Mouse (Mus musculus): ENCODE measurements at regions not wholly inside any gene's neighbourhood (a gene's known extent, or its start where the extent isn't known, plus 50 kb on each side); places are given as distances from the start of the nearest gene placed in this dataset.
"Not testable (repeated sequence)": the region's sequence is repeated elsewhere in the genome, so short reads cannot be mapped to it uniquely, and the experiment has no call there.

GRCm38 (mm10) chr14:14478159-14478558, 77.1 kb downstream of the Olfr721-ps1 start:
- in situ Hi-C loops (cut with MboI; ENCODE audit: low sequenced_read_pairs) = loop anchor here (25.0 kb wide), 1 partner anchor 384 kb away; no protein-coding TSS in a partner anchor

GRCm38 (mm10) chr14:14481840-14482239, 80.7 kb downstream of the Olfr721-ps1 start:
- in situ Hi-C loops (cut with MboI; ENCODE audit: low sequenced_read_pairs) = loop anchor here (25.0 kb wide), 1 partner anchor 380 kb away; no protein-coding TSS in a partner anchor

- in situ Hi-C loops (cut with MboI; ENCODE audit: low sequenced_read_pairs) = loop anchor here (25.0 kb wide), 1 partner anchor 376 kb away; no protein-coding TSS in a partner anchor
These were observed 85.3 kb downstream of the Olfr721-ps1 start for GRCm38 (mm10) chr14:14486356-14486755.

GRCm38 (mm10) chr14:14490501-14490900, 89.4 kb downstream of the Olfr721-ps1 start:
- in situ Hi-C loops (cut with MboI; ENCODE audit: low sequenced_read_pairs) = loop anchor here (25.0 kb wide), 1 partner anchor 372 kb away; no protein-coding TSS in a partner anchor

- in situ Hi-C loops (cut with MboI; ENCODE audit: low sequenced_read_pairs) = loop anchor here (25.0 kb wide), 1 partner anchor 370 kb away; no protein-coding TSS in a partner anchor
These were observed 90.9 kb downstream of the Olfr721-ps1 start for GRCm38 (mm10) chr14:14492041-14492440.

GRCm38 (mm10) chr14:14511927-14512326, 110.8 kb downstream of the Olfr721-ps1 start:
- in situ Hi-C loops (cut with MboI; ENCODE audit: low sequenced_read_pairs) = no loop called here

- in situ Hi-C loops (cut with MboI; ENCODE audit: low sequenced_read_pairs) = no loop called here
These were observed 112.0 kb downstream of the Olfr721-ps1 start for GRCm38 (mm10) chr14:14513056-14513455.

GRCm38 (mm10) chr14:14513498-14513897, 112.4 kb downstream of the Olfr721-ps1 start:
- in situ Hi-C loops (cut with MboI; ENCODE audit: low sequenced_read_pairs) = no loop called here

GRCm38 (mm10) chr14:14514440-14515172, 113.5 kb downstream of the Olfr721-ps1 start:
- in situ Hi-C loops (cut with MboI; ENCODE audit: low sequenced_read_pairs) = no loop called here

- in situ Hi-C loops (cut with MboI; ENCODE audit: low sequenced_read_pairs) = no loop called here
These were observed 114.3 kb downstream of the Olfr721-ps1 start for GRCm38 (mm10) chr14:14515363-14515762.

GRCm38 (mm10) chr14:14515918-14516317, 114.8 kb downstream of the Olfr721-ps1 start:
- in situ Hi-C loops (cut with MboI; ENCODE audit: low sequenced_read_pairs) = no loop called here

GRCm38 (mm10) chr14:14518027-14518426, 116.9 kb downstream of the Olfr721-ps1 start:
- in situ Hi-C loops (cut with MboI; ENCODE audit: low sequenced_read_pairs) = no loop called here

GRCm38 (mm10) chr14:14518841-14519240, 117.7 kb downstream of the Olfr721-ps1 start:
- in situ Hi-C loops (cut with MboI; ENCODE audit: low sequenced_read_pairs) = no loop called here

GRCm38 (mm10) chr14:14520195-14520594, 119.1 kb downstream of the Olfr721-ps1 start:
- in situ Hi-C loops (cut with MboI; ENCODE audit: low sequenced_read_pairs) = no loop called here

GRCm38 (mm10) chr14:14521331-14521730, 120.2 kb downstream of the Olfr721-ps1 start:
- in situ Hi-C loops (cut with MboI; ENCODE audit: low sequenced_read_pairs) = not testable (repeated sequence)

- in situ Hi-C loops (cut with MboI; ENCODE audit: low sequenced_read_pairs) = no loop called here
These were observed 124.1 kb downstream of the Olfr721-ps1 start for GRCm38 (mm10) chr14:14525225-14525624.

- in situ Hi-C loops (cut with MboI; ENCODE audit: low sequenced_read_pairs) = no loop called here
These were observed 127.3 kb downstream of the Olfr721-ps1 start for GRCm38 (mm10) chr14:14528437-14528836.

GRCm38 (mm10) chr14:14541206-14541605, 140.1 kb downstream of the Olfr721-ps1 start:
- in situ Hi-C loops (cut with MboI; ENCODE audit: low sequenced_read_pairs) = no loop called here

GRCm38 (mm10) chr14:14541705-14542104, 140.6 kb downstream of the Olfr721-ps1 start:
- in situ Hi-C loops (cut with MboI; ENCODE audit: low sequenced_read_pairs) = no loop called here

GRCm38 (mm10) chr14:14544236-14544635, 143.1 kb downstream of the Olfr721-ps1 start:
- in situ Hi-C loops (cut with MboI; ENCODE audit: low sequenced_read_pairs) = no loop called here

- in situ Hi-C loops (cut with MboI; ENCODE audit: low sequenced_read_pairs) = no loop called here
These were observed 149.9 kb upstream of the Slc4a7 start for GRCm38 (mm10) chr14:14552201-14552600.

GRCm38 (mm10) chr14:14574851-14575250, 127.2 kb upstream of the Slc4a7 start:
- in situ Hi-C loops (cut with MboI; ENCODE audit: low sequenced_read_pairs) = no loop called here
